Mouse (Mus musculus) intestine, embryonic 15.5 days (tissue): ENCODE measurements at regions not wholly inside any gene's neighbourhood (a gene's known extent, or its start where the extent isn't known, plus 50 kb on each side); places are given as distances from the start of the nearest gene placed in this dataset.

Experiments used
- ATAC-seq: fragments of 200-750 bp; cut with Nextera tagmentation; 2 replicates; pipeline ENCODE4 v1.8.0; 2017; ENCODE audit warnings: moderate TSS enrichment, moderate library complexity
- H3K27ac ChIP-seq: fragments of 300-500 bp; sonication (generic); 2 replicates; pipeline ENCODE4 v1.5.1; 2015; ENCODE audit warnings: mild to moderate bottlenecking, inconsistent platforms
- H3K27me3 ChIP-seq: fragments of 300-500 bp; sonication (generic); replicated peaks from 2 replicates; pipeline ENCODE4 v1.6.1; 2015; ENCODE audit warnings: inconsistent platforms
- H3K36me3 ChIP-seq: fragments of 300-500 bp; sonication (generic); 2 replicates; pipeline ENCODE4 v1.6.1; 2015; ENCODE audit warnings: inconsistent platforms
- H3K4me1 ChIP-seq: fragments of 300-500 bp; sonication (generic); replicated peaks from 2 replicates; pipeline ENCODE4 v1.6.1; 2015; ENCODE audit warnings: inconsistent platforms
- H3K4me2 ChIP-seq: fragments of 300-500 bp; sonication (generic); replicated peaks from 2 replicates; pipeline ENCODE4 v1.6.1; 2015; ENCODE audit warnings: mild to moderate bottlenecking, inconsistent platforms
- H3K4me3 ChIP-seq: fragments of 300-500 bp; sonication (generic); replicated peaks from 2 replicates; pipeline ENCODE4 v1.5.1; 2015; ENCODE audit warnings: inconsistent platforms
- H3K9ac ChIP-seq: fragments of 300-500 bp; sonication (generic); 2 replicates; pipeline ENCODE4 v1.6.1; 2015; ENCODE audit warnings: inconsistent platforms
- H3K9me3 ChIP-seq: fragments of 300-500 bp; sonication (generic); 2 replicates; pipeline ENCODE4 v1.6.1; 2016; ENCODE audit warnings: inconsistent platforms
- WGBS: fragments of 180-500 bp; shearing (Covaris S2); methylation state at CpG from one replicate; pipeline ENCODE4 v1.1.7; 2015; 5-methylcytosine and 5-hydroxymethylcytosine counted together

DNA sequence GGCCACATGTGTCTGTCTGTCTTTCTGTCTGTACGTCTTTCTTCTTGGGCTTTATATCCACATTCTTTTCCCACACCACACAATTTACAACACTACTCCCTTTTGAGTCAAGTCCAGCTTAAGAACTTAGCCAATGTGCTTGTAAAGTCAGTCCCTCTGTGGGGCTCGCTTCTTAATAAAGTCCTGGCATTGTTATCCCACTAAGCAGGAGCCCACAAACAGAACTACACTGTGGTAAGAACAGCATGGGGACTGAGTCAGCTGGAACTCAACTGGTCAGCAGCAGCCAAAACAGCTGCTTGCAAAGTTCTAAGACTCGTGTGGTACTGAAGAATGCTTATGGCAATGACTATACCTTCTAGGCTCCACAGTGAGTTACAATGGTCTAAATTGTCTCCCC is 193.5 kb upstream of the Cxcl12 start:
- 90% methylated on average over 3 of the region's 3 CpGs for WGBS
- no peak overlapping the region for H3K4me2 ChIP-seq
- no peaks in the 10 kb centered on the region for H3K9me3 ChIP-seq
- no peak for ATAC-seq
- no peak overlapping the region for H3K9ac ChIP-seq
- no peaks in the 10 kb centered on the region for H3K36me3 ChIP-seq
- H3K4me1 ChIP-seq, result no peaks in the 10 kb centered on the region
- H3K27ac ChIP-seq, result no peak overlapping the region
- no peaks in the 10 kb centered on the region for H3K27me3 ChIP-seq
- H3K4me3 ChIP-seq, result no peak overlapping the region

DNA sequence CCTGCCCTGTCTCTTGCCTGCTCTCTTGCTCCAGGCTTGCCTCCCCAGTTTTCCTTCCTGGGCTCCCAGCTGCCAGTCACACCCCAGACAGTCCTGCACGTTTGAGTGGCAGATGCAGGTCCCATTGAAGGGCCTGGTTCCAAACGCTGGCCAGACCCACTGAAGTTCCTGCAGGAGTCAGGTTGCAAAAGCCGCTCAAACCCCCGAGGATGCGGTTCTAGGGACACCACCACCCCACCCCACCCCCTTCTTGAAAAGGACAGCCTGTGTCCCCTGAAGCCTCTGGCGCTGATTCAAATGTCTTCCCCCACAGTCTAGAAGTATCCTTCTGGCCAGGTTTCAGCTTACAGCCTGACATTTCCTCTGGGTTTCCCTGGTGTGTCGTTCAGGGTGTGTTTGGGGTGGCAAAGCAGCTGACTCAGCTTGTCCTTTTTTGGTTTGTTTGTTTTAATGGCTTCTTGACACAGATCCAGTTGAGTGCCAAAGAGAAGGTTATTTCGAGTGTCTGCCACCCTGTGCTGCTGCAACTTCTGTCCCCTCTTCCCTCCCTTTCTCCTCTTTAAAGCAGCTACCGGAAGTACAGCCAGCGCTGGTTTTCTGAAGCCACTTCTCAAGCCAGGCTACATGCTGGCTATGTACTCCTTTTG is 187.9 kb upstream of the Cxcl12 start:
- peaks cover 9% of the 10 kb centered on the region; the same call in 1 of the 2 replicates for H3K4me1 ChIP-seq
- H3K9me3 ChIP-seq, result no peaks in the 10 kb centered on the region
- no peak overlapping the region; the same call in 1 of the 2 replicates for H3K27ac ChIP-seq
- WGBS, result 9% methylated on average over 10 of the region's 10 CpGs
- H3K36me3 ChIP-seq, result no peaks in the 10 kb centered on the region
- no peak overlapping the region for H3K4me3 ChIP-seq
- no peak for ATAC-seq
- no peaks in the 10 kb centered on the region for H3K27me3 ChIP-seq
- no peak overlapping the region for H3K9ac ChIP-seq
- peak overlapping the region; percentile 32 for H3K4me2 ChIP-seq

DNA sequence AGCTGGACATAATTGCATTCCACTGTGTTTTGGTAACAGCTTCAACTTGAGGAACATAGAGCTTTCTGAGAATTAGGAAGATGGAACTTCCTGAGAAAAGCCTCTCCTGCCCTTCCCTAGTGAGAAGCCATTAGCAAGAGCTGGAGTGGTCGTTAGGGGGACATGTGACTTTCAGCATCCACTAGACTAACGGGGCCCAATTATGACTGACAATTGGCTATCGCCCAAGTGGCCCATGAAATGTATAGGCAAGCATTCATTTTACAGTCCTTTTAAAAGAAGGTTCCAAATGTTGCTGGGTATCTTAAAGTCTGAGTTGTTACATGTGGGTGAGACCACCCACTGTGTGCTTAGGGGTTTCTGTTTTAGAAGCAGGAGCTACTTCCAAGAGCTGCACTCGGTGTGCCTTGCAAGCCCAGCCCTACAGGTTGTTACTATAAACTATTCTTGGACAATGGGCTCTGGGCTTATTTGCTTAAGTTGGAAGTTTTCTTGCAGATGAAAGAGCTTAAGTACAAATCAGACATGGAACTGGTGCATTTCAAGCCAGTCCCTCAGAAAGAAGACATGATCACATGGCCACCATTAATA is 183.1 kb upstream of the Cxcl12 start:
- WGBS, result 66% methylated on average over 4 of the region's 4 CpGs
- Histone ChIP-seq H3K4me2 (no peak overlapping the region), H3K36me3 (no peaks in the 10 kb centered on the region), H3K9ac (no peak overlapping the region), H3K27ac (no peak overlapping the region), H3K4me1 (peaks cover 6% of the 10 kb centered on the region; the same call in 1 of the 2 replicates), H3K27me3 (no peaks in the 10 kb centered on the region), H3K4me3 (no peak overlapping the region), H3K9me3 (no peaks in the 10 kb centered on the region)
- ATAC-seq, result no peak

DNA sequence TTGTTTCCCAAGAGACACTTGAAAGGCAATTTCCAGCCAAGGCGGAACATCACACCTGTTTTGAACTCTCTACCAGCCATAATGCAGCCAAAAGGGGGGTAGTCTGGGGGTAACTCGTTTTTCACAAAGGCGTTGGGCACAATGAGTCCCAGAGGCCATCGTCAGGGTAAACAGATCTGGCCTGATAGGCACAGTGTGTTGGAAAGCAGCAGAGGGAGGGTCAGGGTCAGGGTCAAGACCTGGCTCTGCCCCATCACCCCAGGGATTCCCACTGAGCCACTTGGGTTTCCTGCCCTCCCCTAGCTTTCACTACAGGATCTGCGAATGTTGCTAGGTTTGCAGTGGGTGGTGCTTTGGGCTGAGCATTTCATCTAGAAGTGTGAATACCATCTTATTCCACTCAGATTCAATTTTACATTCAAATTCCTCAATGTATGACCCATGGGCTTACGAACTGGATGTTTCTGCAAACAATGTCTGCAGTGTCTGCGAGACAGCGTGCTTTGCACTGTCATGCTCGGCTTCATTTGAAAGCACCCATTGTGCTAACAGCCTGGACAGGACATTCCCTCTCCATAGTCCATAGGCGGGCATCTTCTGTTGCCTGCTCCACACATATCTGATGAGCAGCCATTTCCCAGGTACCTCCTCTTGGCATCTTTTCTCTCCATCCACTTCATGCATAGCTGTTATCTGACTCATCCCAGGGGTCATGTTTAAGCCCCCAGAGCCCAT is 181.9 kb upstream of the Cxcl12 start:
- no peaks in the 10 kb centered on the region for H3K27me3 ChIP-seq
- H3K4me3 ChIP-seq, result no peak overlapping the region
- no peaks in the 10 kb centered on the region for H3K4me1 ChIP-seq
- 47% methylated on average over 10 of the region's 10 CpGs for WGBS
- no peak overlapping the region for H3K4me2 ChIP-seq
- no peak overlapping the region for H3K9ac ChIP-seq
- H3K9me3 ChIP-seq, result no peaks in the 10 kb centered on the region
- H3K36me3 ChIP-seq, result no peaks in the 10 kb centered on the region
- no peak for ATAC-seq
- no peak overlapping the region for H3K27ac ChIP-seq

DNA sequence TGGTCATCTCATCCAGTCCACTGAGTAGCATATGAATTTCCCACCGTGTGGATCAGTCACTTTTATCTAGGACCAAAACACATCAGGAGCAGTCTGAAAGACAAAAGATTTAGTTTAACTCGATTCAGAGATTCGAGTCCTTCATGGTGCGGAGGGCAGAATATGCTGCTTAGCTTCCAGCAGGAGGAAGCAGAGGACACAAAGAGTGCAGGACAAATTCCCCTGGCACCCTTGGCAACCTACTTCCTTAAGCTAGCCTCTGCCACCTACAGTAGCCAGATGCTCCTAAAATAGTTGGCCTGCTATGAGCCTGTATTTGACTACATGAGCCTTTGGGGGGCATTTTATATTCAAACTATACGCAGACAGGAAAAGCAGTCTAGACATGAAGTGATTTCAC is 181.1 kb upstream of the Cxcl12 start:
- no peak overlapping the region for H3K9ac ChIP-seq
- no peak overlapping the region for H3K4me3 ChIP-seq
- no peaks in the 10 kb centered on the region for H3K4me1 ChIP-seq
- H3K4me2 ChIP-seq, result no peak overlapping the region
- 77% methylated on average over 5 of the region's 5 CpGs for WGBS
- no peak overlapping the region for H3K27ac ChIP-seq
- no peaks in the 10 kb centered on the region for H3K9me3 ChIP-seq
- no peaks in the 10 kb centered on the region for H3K27me3 ChIP-seq
- no peaks in the 10 kb centered on the region for H3K36me3 ChIP-seq
- no peak for ATAC-seq

DNA sequence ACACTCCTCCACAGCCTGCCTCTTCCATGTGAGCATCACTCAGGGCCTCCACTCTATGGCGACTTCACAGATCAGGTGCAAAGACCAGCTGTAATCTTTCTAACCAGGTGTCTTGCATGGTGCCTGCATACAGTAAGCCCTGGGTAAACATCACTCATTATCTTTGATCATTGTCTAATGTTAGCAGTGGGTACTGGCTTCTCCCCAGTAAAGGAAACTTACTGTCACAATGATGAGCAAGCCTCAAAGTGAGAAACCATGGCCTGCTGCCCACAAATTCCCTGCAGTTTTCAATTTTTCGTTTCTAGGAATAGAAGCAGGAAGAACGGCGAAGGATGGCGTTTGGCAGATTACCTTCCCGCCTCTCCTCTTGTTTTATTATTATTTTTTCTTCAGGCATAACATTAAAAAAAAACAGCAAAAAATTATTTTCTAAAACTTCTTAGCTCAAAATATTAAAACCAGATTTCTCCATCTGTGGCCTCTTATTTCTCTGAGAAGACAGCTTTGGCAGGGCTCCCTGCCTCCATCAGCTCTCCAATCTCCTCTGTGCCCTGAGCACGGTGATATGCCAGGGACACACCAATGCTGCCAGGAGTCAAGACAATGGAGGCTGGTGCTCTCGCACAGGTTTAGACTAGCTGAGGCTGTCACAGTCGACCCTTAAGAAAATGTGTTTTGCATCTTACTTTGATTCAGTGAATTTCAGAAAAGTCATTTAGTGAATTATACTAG is 169.2 kb upstream of the Cxcl12 start:
- Histone ChIP-seq H3K4me1 (no peaks in the 10 kb centered on the region; the same call in 1 of the 2 replicates), H3K36me3 (no peaks in the 10 kb centered on the region), H3K9ac (no peak overlapping the region), H3K27me3 (no peaks in the 10 kb centered on the region), H3K27ac (no peak overlapping the region), H3K4me3 (no peak overlapping the region), H3K4me2 (no peak overlapping the region), H3K9me3 (no peaks in the 10 kb centered on the region)
- 75% methylated on average over 9 of the region's 9 CpGs for WGBS
- no peak for ATAC-seq

DNA sequence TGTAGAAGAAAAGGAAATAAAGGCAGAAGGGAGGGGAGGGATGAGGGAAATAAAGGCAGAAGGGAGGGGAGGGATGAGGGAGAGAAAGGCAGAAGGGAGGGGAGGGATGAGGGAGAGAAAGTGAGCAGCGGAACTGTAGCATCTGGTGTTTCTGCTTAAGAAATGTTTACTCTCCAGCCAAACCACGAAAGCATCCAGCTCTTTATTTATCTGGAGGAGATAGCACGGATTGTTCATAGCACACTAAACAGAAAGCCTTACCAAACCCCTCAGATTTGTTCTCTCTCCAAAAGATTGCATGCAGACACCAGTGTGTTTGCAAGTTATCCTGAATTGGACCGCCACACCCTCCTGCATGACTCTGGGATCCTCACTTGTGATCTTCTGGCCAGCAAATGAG is 168.4 kb upstream of the Cxcl12 start:
- no peak overlapping the region for H3K9ac ChIP-seq
- no peak for ATAC-seq
- no peaks in the 10 kb centered on the region for H3K4me1 ChIP-seq
- H3K27me3 ChIP-seq, result no peaks in the 10 kb centered on the region
- H3K9me3 ChIP-seq, result no peaks in the 10 kb centered on the region
- no peak overlapping the region for H3K4me2 ChIP-seq
- no peak overlapping the region for H3K4me3 ChIP-seq
- 35% methylated on average over 4 of the region's 4 CpGs for WGBS
- H3K36me3 ChIP-seq, result no peaks in the 10 kb centered on the region
- H3K27ac ChIP-seq, result no peak overlapping the region

DNA sequence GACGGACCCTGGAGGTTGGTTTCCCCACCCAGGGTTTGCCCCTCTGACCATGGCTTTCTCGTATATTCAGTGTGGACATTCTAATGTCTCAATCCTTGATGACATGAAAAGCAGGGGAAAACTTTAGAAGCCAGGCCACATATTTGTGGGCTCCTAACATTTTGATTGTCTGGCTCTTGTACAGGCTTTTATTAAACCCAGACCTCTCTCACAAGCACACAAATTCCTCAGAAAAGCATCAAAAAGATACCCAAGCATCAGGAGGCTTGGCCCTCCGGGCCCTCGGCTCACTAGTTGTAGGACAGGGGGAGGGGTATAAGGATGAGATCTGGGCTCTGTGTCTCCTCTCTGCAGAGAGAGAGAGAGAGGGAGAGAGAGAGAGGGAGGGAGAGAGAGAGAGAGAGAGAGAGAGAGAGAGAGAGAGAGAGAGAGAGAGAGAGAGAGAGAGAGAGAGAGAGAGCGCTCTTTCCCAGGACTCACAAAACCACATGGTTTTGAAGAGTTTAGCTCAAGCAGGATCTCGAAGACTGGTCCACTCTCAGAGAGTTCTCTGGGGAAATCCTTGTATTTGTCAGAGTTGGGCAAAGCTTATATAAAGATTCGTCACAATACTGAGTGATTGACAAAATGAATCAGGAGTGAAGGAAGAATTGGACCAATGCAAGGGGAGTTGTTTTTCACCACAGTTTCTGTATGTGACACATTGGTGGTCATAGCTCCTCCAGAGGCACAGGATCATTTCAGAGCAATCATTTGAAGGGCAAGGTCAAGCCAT is 167.2 kb upstream of the Cxcl12 start:
- Histone ChIP-seq H3K9me3 (no peaks in the 10 kb centered on the region), H3K9ac (no peak overlapping the region), H3K4me3 (no peak overlapping the region), H3K4me2 (no peak overlapping the region), H3K27me3 (no peaks in the 10 kb centered on the region), H3K4me1 (no peaks in the 10 kb centered on the region), H3K36me3 (no peaks in the 10 kb centered on the region), H3K27ac (no peak overlapping the region)
- WGBS, result 74% methylated on average over 7 of the region's 7 CpGs
- no peak for ATAC-seq

DNA sequence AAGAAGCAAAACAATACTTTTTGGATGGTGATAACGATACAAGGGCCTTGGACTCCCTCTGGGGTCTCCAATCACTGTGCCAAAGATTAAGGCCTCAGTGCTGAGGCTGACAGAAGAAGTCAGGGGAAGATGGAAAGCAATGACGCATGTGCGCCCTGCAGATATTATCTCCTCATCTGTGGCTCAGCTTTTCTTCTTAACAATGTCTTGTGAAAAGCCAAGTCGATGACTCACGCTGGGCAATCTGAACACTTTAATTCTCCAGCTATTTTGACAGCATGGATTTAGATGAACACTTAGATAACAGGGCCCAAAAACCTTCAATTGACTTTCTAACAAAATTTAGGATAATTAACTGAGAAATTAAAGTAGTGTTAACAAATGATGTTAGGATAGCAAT is 155.7 kb upstream of the Cxcl12 start:
- no peak overlapping the region for H3K9ac ChIP-seq
- H3K27me3 ChIP-seq, result no peaks in the 10 kb centered on the region
- H3K36me3 ChIP-seq, result no peaks in the 10 kb centered on the region
- no peak for ATAC-seq
- H3K9me3 ChIP-seq, result no peaks in the 10 kb centered on the region
- no peaks in the 10 kb centered on the region for H3K4me1 ChIP-seq
- no peak overlapping the region for H3K27ac ChIP-seq
- H3K4me2 ChIP-seq, result no peak overlapping the region
- no peak overlapping the region for H3K4me3 ChIP-seq
- 84% methylated on average over 5 of the region's 5 CpGs for WGBS

DNA sequence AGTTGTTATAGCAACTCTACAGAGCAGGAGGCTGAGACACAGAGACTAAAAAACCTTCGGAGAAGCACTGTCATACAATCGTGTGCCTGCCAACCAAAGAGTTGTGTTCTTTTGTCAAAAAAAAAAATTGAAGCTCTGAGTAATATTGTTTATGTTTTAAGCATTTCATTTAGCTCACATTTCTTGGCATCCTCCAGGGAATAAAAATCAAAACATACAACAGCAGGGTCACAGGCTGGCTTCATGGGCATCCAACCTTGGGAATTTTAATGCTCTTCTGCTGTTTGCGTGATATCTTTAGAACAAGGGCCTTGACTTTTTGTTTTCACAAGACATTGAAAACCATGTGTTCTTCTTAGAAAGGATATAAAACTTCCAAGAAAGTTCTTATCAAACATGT is 152.9 kb upstream of the Cxcl12 start:
- H3K36me3 ChIP-seq, result no peaks in the 10 kb centered on the region
- no peak overlapping the region for H3K9ac ChIP-seq
- no peak overlapping the region for H3K4me2 ChIP-seq
- no peak for ATAC-seq
- H3K27ac ChIP-seq, result no peak overlapping the region
- H3K9me3 ChIP-seq, result no peaks in the 10 kb centered on the region
- no peaks in the 10 kb centered on the region for H3K4me1 ChIP-seq
- H3K27me3 ChIP-seq, result no peaks in the 10 kb centered on the region
- no peak overlapping the region for H3K4me3 ChIP-seq
- 80% methylated on average over 3 of the region's 3 CpGs for WGBS

DNA sequence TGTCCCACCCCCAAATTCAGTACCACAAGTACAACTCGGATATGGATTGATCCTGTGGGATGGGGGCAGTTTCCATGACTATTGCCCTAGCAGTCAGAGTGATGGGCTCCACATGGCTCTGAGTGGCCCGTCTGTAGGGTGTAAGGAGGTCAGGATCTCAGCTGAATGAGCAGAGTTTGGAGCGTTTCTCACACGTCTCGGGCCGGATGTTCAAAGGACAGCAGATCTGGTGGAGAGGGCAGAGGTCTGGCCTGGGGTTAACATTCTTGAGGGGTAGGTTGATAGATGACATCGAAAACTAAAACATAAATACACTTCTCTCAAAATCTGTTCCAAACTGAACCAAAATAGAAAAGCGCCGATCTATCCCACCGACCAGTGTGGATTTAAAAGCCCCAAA is 146.5 kb upstream of the Cxcl12 start:
- no peaks in the 10 kb centered on the region for H3K4me1 ChIP-seq
- no peaks in the 10 kb centered on the region for H3K9me3 ChIP-seq
- no peak overlapping the region for H3K9ac ChIP-seq
- H3K27ac ChIP-seq, result no peak overlapping the region
- no peak for ATAC-seq
- 49% methylated on average over 10 of the region's 10 CpGs for WGBS
- H3K4me2 ChIP-seq, result no peak overlapping the region
- no peaks in the 10 kb centered on the region for H3K36me3 ChIP-seq
- H3K27me3 ChIP-seq, result no peaks in the 10 kb centered on the region
- H3K4me3 ChIP-seq, result no peak overlapping the region
